Mouse (Mus musculus) hindbrain, postnatal 0 days (tissue): ENCODE measurements around the gene Iqgap1. TPM values are rescaled to one million over a fixed set of nuclear protein-coding genes. Genes with fewer than 3 reads are reported as not detected.

Source experiments
- ATAC-seq: fragments of 200-750 bp; cut with Nextera tagmentation; 2 replicates; pipeline ENCODE4 v1.8.0; 2017; ENCODE audit warnings: mild to moderate bottlenecking, moderate TSS enrichment, moderate library complexity
- DNase-seq: peaks from one replicate; pipeline ENCODE4 v3.0.0-alpha.2; 2015; ENCODE audit warnings: low spot score
- H3K27ac ChIP-seq: fragments of 300-500 bp; sonication (generic); 2 replicates; pipeline ENCODE4 v1.5.1; 2014; ENCODE audit warnings: mild to moderate bottlenecking
- H3K27me3 ChIP-seq: fragments of 300-500 bp; sonication (generic); 2 replicates; pipeline ENCODE4 v1.6.1; 2014; ENCODE audit warnings: low read length, mixed read lengths; ENCODE audit not compliant: insufficient read depth
- H3K36me3 ChIP-seq: fragments of 300-500 bp; sonication (generic); 2 replicates; pipeline ENCODE4 v1.6.1; 2014; ENCODE audit warnings: low read length, mixed read lengths; ENCODE audit not compliant: insufficient read depth
- H3K4me1 ChIP-seq: fragments of 300-500 bp; sonication (generic); 2 replicates; pipeline ENCODE4 v1.6.1; 2014; ENCODE audit warnings: antibody characterized with exemption, low read length, mixed read lengths; ENCODE audit not compliant: insufficient read depth
- H3K4me2 ChIP-seq: fragments of 300-500 bp; sonication (generic); 2 replicates; pipeline ENCODE4 v1.6.1; 2014; ENCODE audit warnings: low read depth, mild to moderate bottlenecking, low read length, moderate library complexity, mixed read lengths
- H3K4me3 ChIP-seq: fragments of 300-500 bp; sonication (generic); 2 replicates; pipeline ENCODE4 v1.5.1; 2014; ENCODE audit warnings: low read length
- H3K9ac ChIP-seq: fragments of 300-500 bp; sonication (generic); replicated peaks from 2 replicates; pipeline ENCODE4 v1.6.1; 2014; ENCODE audit warnings: mild to moderate bottlenecking, low read length, moderate library complexity, mixed read lengths
- H3K9me3 ChIP-seq: fragments of 300-500 bp; sonication (generic); 2 replicates; pipeline ENCODE4 v1.6.1; 2016; ENCODE audit warnings: low read length, mixed read lengths
- CTCF ChIP-seq: IDR thresholded peaks from 2 replicates; pipeline ENCODE4 v1.5.1; 2016; ENCODE audit warnings: antibody characterized with exemption, control low read depth, low read depth
- WGBS: fragments of 180-500 bp; shearing (Covaris S2); extraction: QIAGEN DNeasy Blood & Tissue Kit; methylation state at CpG from one replicate; pipeline ENCODE4 v1.1.7; 2014; 5-methylcytosine and 5-hydroxymethylcytosine counted together
- polyA plus RNA-seq: library from polyadenylated mRNA; unstranded; fragments of >200 nt; fragmentation: Nextera tagmentation; extraction: Ambion mirVana; gene quantifications from 2 replicates; pipeline ENCODE4 v1.2.1, GENCODE M21; 2015
- total RNA-seq: library from RNA; depleted of rRNA; stranded (reverse); fragments of >200 nt; gene quantifications from 2 replicates; pipeline ENCODE4 v1.2.3, GENCODE M21; 2014

Iqgap1 gene
- total and polyA plus RNA-seq, 2 experiments from 2014 or later = 15.7 to 29.4 TPM

- no peak overlapping the region for H3K4me3 ChIP-seq
- DNase-seq = no peak
- no peak for TF ChIP-seq CTCF
- no peak overlapping the region for H3K9ac ChIP-seq
- WGBS = 93% methylated on average over 12 of the region's 12 CpGs
- no peaks in the 10 kb centered on the region for H3K27me3 ChIP-seq
- no peak overlapping the region for H3K27ac ChIP-seq
- H3K4me2 ChIP-seq = no peak overlapping the region
- no peaks in the 10 kb centered on the region for H3K9me3 ChIP-seq
- H3K36me3 ChIP-seq = no peaks in the 10 kb centered on the region
- no peak for ATAC-seq
- no peaks in the 10 kb centered on the region for H3K4me1 ChIP-seq
Observed at GRCm38 (mm10) chr7:80844691-80845090, 18.9 kb upstream of the Iqgap1 start.

GRCm38 (mm10) chr7:80843910-80844640 is 18.3 kb upstream of the Iqgap1 start:
- Histone ChIP-seq H3K4me1 (no peaks in the 10 kb centered on the region), H3K4me2 (no peak overlapping the region), H3K27ac (no peak overlapping the region), H3K27me3 (no peaks in the 10 kb centered on the region), H3K4me3 (no peak overlapping the region), H3K36me3 (no peaks in the 10 kb centered on the region), H3K9me3 (no peaks in the 10 kb centered on the region), H3K9ac (no peak overlapping the region)
- ATAC-seq = no peak
- DNase-seq = no peak
- no peak for TF ChIP-seq CTCF
- 92% methylated on average over 8 of the region's 8 CpGs for WGBS

GRCm38 (mm10) chr7:80843176-80843575 is 17.4 kb upstream of the Iqgap1 start:
- DNase-seq = no peak
- no peak overlapping the region for H3K4me3 ChIP-seq
- WGBS = 92% methylated on average over 1 of the region's 1 CpGs
- TF ChIP-seq CTCF = no peak
- no peaks in the 10 kb centered on the region for H3K27me3 ChIP-seq
- H3K27ac ChIP-seq = no peak overlapping the region
- no peak for ATAC-seq
- H3K36me3 ChIP-seq = no peaks in the 10 kb centered on the region
- no peaks in the 10 kb centered on the region for H3K9me3 ChIP-seq
- H3K9ac ChIP-seq = no peak overlapping the region
- H3K4me2 ChIP-seq = no peak overlapping the region
- H3K4me1 ChIP-seq = no peaks in the 10 kb centered on the region

GRCm38 (mm10) chr7:80842132-80842531 is 16.4 kb upstream of the Iqgap1 start:
- no peak overlapping the region for H3K9ac ChIP-seq
- no peak for TF ChIP-seq CTCF
- no peak overlapping the region for H3K27ac ChIP-seq
- H3K27me3 ChIP-seq = no peaks in the 10 kb centered on the region
- no peaks in the 10 kb centered on the region for H3K36me3 ChIP-seq
- whole genome bisulfite sequencing = 78% methylated on average over 5 of the region's 5 CpGs
- ATAC-seq = no peak
- no peaks in the 10 kb centered on the region for H3K9me3 ChIP-seq
- H3K4me1 ChIP-seq = no peaks in the 10 kb centered on the region
- H3K4me2 ChIP-seq = no peak overlapping the region
- no peak overlapping the region for H3K4me3 ChIP-seq
- no peak for DNase-seq

GRCm38 (mm10) chr7:80840937-80841336 is 15.2 kb upstream of the Iqgap1 start:
- no peaks in the 10 kb centered on the region for H3K4me1 ChIP-seq
- no peak overlapping the region for H3K4me3 ChIP-seq
- no peak overlapping the region for H3K9ac ChIP-seq
- H3K27ac ChIP-seq = no peak overlapping the region
- 79% methylated on average over 4 of the region's 4 CpGs for WGBS
- no peak for DNase-seq
- no peak overlapping the region for H3K4me2 ChIP-seq
- no peaks in the 10 kb centered on the region for H3K27me3 ChIP-seq
- no peak for ATAC-seq
- no peaks in the 10 kb centered on the region for H3K36me3 ChIP-seq
- TF ChIP-seq CTCF = no peak
- no peaks in the 10 kb centered on the region for H3K9me3 ChIP-seq

GRCm38 (mm10) chr7:80840241-80840640 is 14.5 kb upstream of the Iqgap1 start:
- DNase-seq (no peak), ATAC-seq (no peak)
- 70% methylated on average over 1 of the region's 1 CpGs for WGBS
- Histone ChIP-seq H3K4me2 (no peak overlapping the region), H3K9ac (no peak overlapping the region), H3K27ac (no peak overlapping the region), H3K27me3 (no peaks in the 10 kb centered on the region), H3K9me3 (no peaks in the 10 kb centered on the region), H3K4me1 (no peaks in the 10 kb centered on the region), H3K4me3 (no peak overlapping the region), H3K36me3 (no peaks in the 10 kb centered on the region)
- TF ChIP-seq CTCF = no peak

GRCm38 (mm10) chr7:80839755-80840154 is 14.0 kb upstream of the Iqgap1 start:
- no peak overlapping the region for H3K9ac ChIP-seq
- no peak for DNase-seq
- no peaks in the 10 kb centered on the region for H3K9me3 ChIP-seq
- H3K4me2 ChIP-seq = no peak overlapping the region
- H3K36me3 ChIP-seq = no peaks in the 10 kb centered on the region
- no peaks in the 10 kb centered on the region for H3K27me3 ChIP-seq
- TF ChIP-seq CTCF = no peak
- no peaks in the 10 kb centered on the region for H3K4me1 ChIP-seq
- no peak for ATAC-seq
- H3K27ac ChIP-seq = no peak overlapping the region
- H3K4me3 ChIP-seq = no peak overlapping the region
